Mouse (Mus musculus): ENCODE measurements at regions not wholly inside any gene's neighbourhood (a gene's known extent, or its start where the extent isn't known, plus 50 kb on each side); places are given as distances from the start of the nearest gene placed in this dataset.

DNA sequence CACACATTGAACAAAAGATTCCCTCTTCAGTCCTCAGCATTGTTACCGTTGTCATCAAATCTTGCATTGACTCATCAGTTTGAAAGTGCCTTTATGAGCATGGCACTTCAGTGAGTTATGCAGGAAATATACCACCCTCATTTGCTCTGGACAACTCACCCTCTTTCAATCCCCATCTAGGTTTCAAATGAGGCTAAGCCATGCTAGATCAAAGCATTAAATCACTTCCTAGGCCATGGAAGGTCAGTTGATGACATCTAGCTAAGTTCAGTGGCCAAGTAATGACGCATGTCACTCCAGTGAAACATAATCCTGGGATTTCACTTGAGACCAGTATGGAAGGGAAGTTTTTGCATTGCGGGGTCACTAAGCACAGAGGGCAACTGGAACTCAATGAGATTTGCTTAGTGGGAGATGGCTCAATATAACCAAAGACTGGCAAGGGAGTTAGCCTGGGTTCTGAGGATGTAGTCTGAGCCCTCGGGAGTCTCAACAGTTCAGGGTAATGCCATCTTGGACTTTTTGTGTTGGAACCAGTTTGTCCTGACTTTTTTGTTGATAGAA lies 562.0 kb upstream of the Sall1 start:
- Histone ChIP-seq H3K27me3 (ENCODE audit: control insufficient read depth, insufficient read depth, low read length) (no peaks in the 10 kb centered on the region), H3K9me3 (ENCODE audit: control insufficient read depth, low read length) (0 out of 2 replicates have a peak, but pooled peaks cover 2% of the 10 kb centered on the region), H3K4me1 (ENCODE audit: control insufficient read depth in 2 of 2, insufficient read depth in 2 of 2, low read length in 2 of 2) (no peaks in the 10 kb centered on the region), H3K27ac (replicated peaks in 1 of 2; ENCODE audit: control insufficient read depth in 1 of 2, insufficient read depth in 1 of 2, low read depth in 2 of 2, low read length in 2 of 2) (no peak overlapping the region), H3K9ac (ENCODE audit: low read length) (no peak overlapping the region), H3K36me3 (ENCODE audit: control insufficient read depth, insufficient read depth, low read length) (no peaks in the 10 kb centered on the region), H3K4me2 (ENCODE audit: low read length) (no peak overlapping the region), H3K4me3 (ENCODE audit: control insufficient read depth in 1 of 2, insufficient read depth in 1 of 2, low read depth in 1 of 2, low read length in 2 of 2) (no peak overlapping the region)
- 85% methylated on average over 4 of the region's 4 CpGs for WGBS
- no peak for ATAC-seq (ENCODE audit: insufficient number of reproducible peaks, insufficient read depth, low FRiP score, low read depth)

DNA sequence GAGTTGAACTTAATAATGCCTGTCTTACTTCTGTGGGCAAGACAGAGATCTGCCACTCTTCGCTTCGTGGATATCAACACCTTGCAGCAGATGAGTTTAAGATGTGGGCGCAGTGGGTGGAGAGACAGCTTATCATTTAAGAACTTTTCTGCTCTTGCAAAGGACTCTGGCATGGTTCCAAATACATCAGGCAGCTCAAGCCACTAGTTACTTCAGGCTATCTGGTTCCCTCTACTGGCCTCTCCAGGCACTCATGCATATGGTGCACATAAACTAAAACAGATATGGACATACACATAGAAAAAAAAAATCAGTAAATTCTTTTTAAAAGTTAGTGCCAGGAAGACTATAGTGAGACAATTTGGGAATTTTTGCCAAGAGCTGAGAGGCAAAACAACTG lies 560.5 kb upstream of the Sall1 start:
- H3K36me3 ChIP-seq (ENCODE audit: control insufficient read depth, insufficient read depth, low read length), result no peaks in the 10 kb centered on the region
- 0 out of 2 replicates have a peak, but pooled peaks cover 2% of the 10 kb centered on the region for H3K9me3 ChIP-seq (ENCODE audit: control insufficient read depth, low read length)
- 89% methylated on average over 3 of the region's 3 CpGs for WGBS
- H3K27me3 ChIP-seq (ENCODE audit: control insufficient read depth, insufficient read depth, low read length), result no peaks in the 10 kb centered on the region
- H3K9ac ChIP-seq (ENCODE audit: low read length), result no peak overlapping the region
- ATAC-seq (ENCODE audit: insufficient number of reproducible peaks, insufficient read depth, low FRiP score, low read depth), result no peak
- H3K4me2 ChIP-seq (ENCODE audit: low read length), result no peak overlapping the region
- H3K4me1 ChIP-seq (ENCODE audit: control insufficient read depth in 2 of 2, insufficient read depth in 2 of 2, low read length in 2 of 2), result no peaks in the 10 kb centered on the region
- H3K27ac ChIP-seq (replicated peaks in 1 of 2; ENCODE audit: control insufficient read depth in 1 of 2, insufficient read depth in 1 of 2, low read depth in 2 of 2, low read length in 2 of 2), result no peak overlapping the region
- no peak overlapping the region for H3K4me3 ChIP-seq (ENCODE audit: control insufficient read depth in 1 of 2, insufficient read depth in 1 of 2, low read depth in 1 of 2, low read length in 2 of 2)

DNA sequence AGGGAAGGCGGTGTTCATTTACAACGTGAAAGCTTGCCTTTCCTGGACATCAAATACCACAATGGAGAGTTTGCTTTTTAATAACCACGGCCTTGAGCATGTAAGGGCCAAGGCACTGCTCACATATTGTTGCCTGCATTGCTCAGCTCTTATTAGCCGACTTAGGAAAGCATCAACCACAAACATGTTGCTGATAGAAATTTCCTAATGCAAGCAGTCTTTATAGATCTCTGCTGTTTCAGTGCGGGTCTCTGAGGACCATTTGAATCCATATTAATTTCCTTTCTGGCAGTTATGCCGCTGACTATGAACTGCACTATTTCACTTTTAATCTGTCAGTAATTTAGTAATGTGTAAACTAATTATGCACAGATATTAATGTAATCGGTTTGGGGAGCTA lies 552.4 kb upstream of the Sall1 start:
- WGBS, result 79% methylated on average over 7 of the region's 7 CpGs
- Histone ChIP-seq H3K4me3 (ENCODE audit: control insufficient read depth in 1 of 2, insufficient read depth in 1 of 2, low read depth in 1 of 2, low read length in 2 of 2) (no peak overlapping the region), H3K9ac (ENCODE audit: low read length) (no peak overlapping the region), H3K27me3 (ENCODE audit: control insufficient read depth, insufficient read depth, low read length) (no peaks in the 10 kb centered on the region), H3K9me3 (ENCODE audit: control insufficient read depth, low read length) (no peaks in the 10 kb centered on the region), H3K27ac (replicated peaks in 1 of 2; ENCODE audit: control insufficient read depth in 1 of 2, insufficient read depth in 1 of 2, low read depth in 2 of 2, low read length in 2 of 2) (no peak overlapping the region), H3K4me2 (ENCODE audit: low read length) (no peak overlapping the region), H3K36me3 (ENCODE audit: control insufficient read depth, insufficient read depth, low read length) (no peaks in the 10 kb centered on the region), H3K4me1 (ENCODE audit: control insufficient read depth in 2 of 2, insufficient read depth in 2 of 2, low read length in 2 of 2) (no peaks in the 10 kb centered on the region)
- no peak for ATAC-seq (ENCODE audit: insufficient number of reproducible peaks, insufficient read depth, low FRiP score, low read depth)

DNA sequence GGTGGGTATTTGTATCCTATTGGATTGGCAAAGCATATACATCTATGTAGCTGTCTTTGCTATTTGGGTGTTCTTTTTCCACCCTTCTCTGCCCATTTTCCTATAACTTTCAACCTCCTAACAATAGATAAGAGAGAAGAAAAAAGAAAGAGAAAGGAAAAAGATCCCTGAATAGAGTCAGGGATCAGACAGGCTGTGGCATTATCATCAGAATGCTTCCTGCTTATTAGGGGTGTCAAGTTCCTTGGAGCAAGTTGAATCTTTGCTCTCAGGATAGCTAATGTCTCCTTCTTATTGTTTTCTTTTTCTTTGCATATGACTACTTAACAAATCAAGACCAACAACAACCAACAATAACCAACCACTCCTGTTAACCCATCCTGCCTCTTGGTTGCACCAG lies 539.1 kb upstream of the Sall1 start:
- Histone ChIP-seq H3K4me2 (ENCODE audit: low read length) (no peak overlapping the region), H3K9ac (ENCODE audit: low read length) (no peak overlapping the region), H3K9me3 (ENCODE audit: control insufficient read depth, low read length) (0 out of 2 replicates have a peak, but pooled peaks cover 3% of the 10 kb centered on the region), H3K36me3 (ENCODE audit: control insufficient read depth, insufficient read depth, low read length) (no peaks in the 10 kb centered on the region), H3K4me3 (ENCODE audit: control insufficient read depth in 1 of 2, insufficient read depth in 1 of 2, low read depth in 1 of 2, low read length in 2 of 2) (no peak overlapping the region), H3K4me1 (ENCODE audit: control insufficient read depth in 2 of 2, insufficient read depth in 2 of 2, low read length in 2 of 2) (no peaks in the 10 kb centered on the region), H3K27me3 (ENCODE audit: control insufficient read depth, insufficient read depth, low read length) (peaks cover 5% of the 10 kb centered on the region; the same call in 1 of the 2 replicates), H3K27ac (replicated peaks in 1 of 2; ENCODE audit: control insufficient read depth in 1 of 2, insufficient read depth in 1 of 2, low read depth in 2 of 2, low read length in 2 of 2) (no peak overlapping the region)
- ATAC-seq (ENCODE audit: insufficient number of reproducible peaks, insufficient read depth, low FRiP score, low read depth), result no peak

DNA sequence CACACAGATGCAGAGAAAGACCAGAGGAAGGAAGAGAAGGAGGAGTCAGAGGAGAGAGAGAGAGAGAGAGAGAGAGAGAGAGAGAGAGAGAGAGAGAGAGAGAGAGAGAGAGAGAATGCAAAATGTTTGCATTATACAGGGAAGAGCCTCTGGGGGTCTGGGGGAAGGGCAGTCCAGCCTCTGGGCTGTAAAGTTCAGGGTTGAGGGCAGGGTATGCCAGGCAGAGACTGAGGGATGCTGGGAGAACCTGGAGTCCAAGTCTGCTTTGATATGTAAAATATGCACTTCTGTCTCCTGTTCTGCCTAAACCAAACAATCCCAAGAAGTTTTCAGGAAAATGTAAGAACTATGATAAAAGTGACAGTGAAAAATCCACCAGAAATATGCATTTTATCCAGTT lies 538.6 kb upstream of the Sall1 start:
- H3K4me3 ChIP-seq (ENCODE audit: control insufficient read depth in 1 of 2, insufficient read depth in 1 of 2, low read depth in 1 of 2, low read length in 2 of 2), result no peak overlapping the region
- H3K4me1 ChIP-seq (ENCODE audit: control insufficient read depth in 2 of 2, insufficient read depth in 2 of 2, low read length in 2 of 2), result no peaks in the 10 kb centered on the region
- no peak overlapping the region for H3K27ac ChIP-seq (replicated peaks in 1 of 2; ENCODE audit: control insufficient read depth in 1 of 2, insufficient read depth in 1 of 2, low read depth in 2 of 2, low read length in 2 of 2)
- no peak overlapping the region for H3K4me2 ChIP-seq (ENCODE audit: low read length)
- H3K36me3 ChIP-seq (ENCODE audit: control insufficient read depth, insufficient read depth, low read length), result no peaks in the 10 kb centered on the region
- ATAC-seq (ENCODE audit: insufficient number of reproducible peaks, insufficient read depth, low FRiP score, low read depth), result no peak
- 0 out of 2 replicates have a peak, but pooled peaks cover 3% of the 10 kb centered on the region for H3K9me3 ChIP-seq (ENCODE audit: control insufficient read depth, low read length)
- H3K9ac ChIP-seq (ENCODE audit: low read length), result no peak overlapping the region
- peaks cover 5% of the 10 kb centered on the region; the same call in 1 of the 2 replicates for H3K27me3 ChIP-seq (ENCODE audit: control insufficient read depth, insufficient read depth, low read length)

DNA sequence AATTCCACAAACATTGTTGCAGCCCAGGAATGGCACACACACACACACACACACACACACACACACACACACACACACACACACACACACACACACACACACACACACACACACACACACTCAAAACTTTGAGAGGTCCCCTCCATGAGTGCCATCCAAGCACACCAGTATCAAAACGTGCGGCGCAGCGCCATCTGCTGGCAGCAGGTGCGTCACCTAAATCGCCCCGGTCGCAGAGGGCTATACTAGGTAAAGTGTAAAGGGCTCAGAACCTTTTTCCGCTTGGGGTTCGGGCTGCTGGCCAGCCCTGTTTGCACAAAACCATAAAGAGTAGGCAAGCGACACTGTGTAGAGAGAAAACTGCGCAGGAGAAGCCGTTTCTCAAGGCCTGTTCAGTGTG lies 527.9 kb upstream of the Sall1 start:
- Histone ChIP-seq H3K4me3 (ENCODE audit: control insufficient read depth in 1 of 2, insufficient read depth in 1 of 2, low read depth in 1 of 2, low read length in 2 of 2) (no peak overlapping the region), H3K4me1 (ENCODE audit: control insufficient read depth in 2 of 2, insufficient read depth in 2 of 2, low read length in 2 of 2) (no peaks in the 10 kb centered on the region; a peak in 1 of 4 replicates), H3K4me2 (ENCODE audit: low read length) (no peak overlapping the region), H3K36me3 (ENCODE audit: control insufficient read depth, insufficient read depth, low read length) (no peaks in the 10 kb centered on the region), H3K27ac (replicated peaks in 1 of 2; ENCODE audit: control insufficient read depth in 1 of 2, insufficient read depth in 1 of 2, low read depth in 2 of 2, low read length in 2 of 2) (no peak overlapping the region), H3K27me3 (ENCODE audit: control insufficient read depth, insufficient read depth, low read length) (peaks cover 50% of the 10 kb centered on the region), H3K9me3 (ENCODE audit: control insufficient read depth, low read length) (no peaks in the 10 kb centered on the region), H3K9ac (ENCODE audit: low read length) (no peak overlapping the region)
- no peak for ATAC-seq (ENCODE audit: insufficient number of reproducible peaks, insufficient read depth, low FRiP score, low read depth)
- 3% methylated on average over 13 of the region's 13 CpGs for WGBS

DNA sequence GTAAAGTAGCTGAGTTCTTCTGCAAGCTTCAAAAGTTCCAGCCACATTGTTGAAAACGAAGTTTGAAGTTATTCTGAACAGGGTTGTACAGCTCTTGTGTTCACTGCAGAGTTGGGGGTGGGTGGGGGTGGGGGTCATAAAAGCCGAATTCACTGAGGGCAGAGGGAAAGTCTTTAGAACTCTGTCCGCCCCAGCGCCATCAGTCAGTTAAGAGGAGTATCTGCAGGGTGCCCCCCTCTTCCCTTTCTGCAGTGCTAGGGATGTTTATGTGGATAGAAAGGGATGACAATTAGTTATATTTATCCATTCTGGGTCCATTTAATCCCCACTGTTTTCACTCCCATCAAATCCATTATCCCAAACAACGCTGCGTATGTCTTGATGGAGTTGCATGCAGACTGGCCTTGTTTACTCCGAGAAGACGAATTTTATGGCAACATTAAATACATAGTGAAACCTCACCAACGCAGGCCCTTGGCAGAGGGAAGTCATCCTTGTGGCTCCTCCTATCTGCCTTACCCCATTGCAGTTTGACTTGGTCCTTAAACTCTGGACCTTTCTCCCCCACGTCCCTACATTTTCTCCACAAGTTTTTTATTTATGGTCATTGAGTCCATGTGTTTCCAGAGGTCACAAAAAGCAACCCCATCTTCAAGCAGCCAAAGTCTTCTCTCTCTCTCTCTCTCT lies 526.8 kb upstream of the Sall1 start:
- 64% methylated on average over 10 of the region's 10 CpGs for WGBS
- H3K27ac ChIP-seq (replicated peaks in 1 of 2; ENCODE audit: control insufficient read depth in 1 of 2, insufficient read depth in 1 of 2, low read depth in 2 of 2, low read length in 2 of 2), result no peak overlapping the region
- no peak overlapping the region for H3K4me2 ChIP-seq (ENCODE audit: low read length)
- no peak overlapping the region for H3K4me3 ChIP-seq (ENCODE audit: control insufficient read depth in 1 of 2, insufficient read depth in 1 of 2, low read depth in 1 of 2, low read length in 2 of 2)
- peaks cover 48% of the 10 kb centered on the region for H3K27me3 ChIP-seq (ENCODE audit: control insufficient read depth, insufficient read depth, low read length)
- no peak overlapping the region for H3K9ac ChIP-seq (ENCODE audit: low read length)
- H3K36me3 ChIP-seq (ENCODE audit: control insufficient read depth, insufficient read depth, low read length), result no peaks in the 10 kb centered on the region
- no peaks in the 10 kb centered on the region; a peak in 1 of 4 replicates for H3K4me1 ChIP-seq (ENCODE audit: control insufficient read depth in 2 of 2, insufficient read depth in 2 of 2, low read length in 2 of 2)
- H3K9me3 ChIP-seq (ENCODE audit: control insufficient read depth, low read length), result no peaks in the 10 kb centered on the region
- no peak for ATAC-seq (ENCODE audit: insufficient number of reproducible peaks, insufficient read depth, low FRiP score, low read depth)

DNA sequence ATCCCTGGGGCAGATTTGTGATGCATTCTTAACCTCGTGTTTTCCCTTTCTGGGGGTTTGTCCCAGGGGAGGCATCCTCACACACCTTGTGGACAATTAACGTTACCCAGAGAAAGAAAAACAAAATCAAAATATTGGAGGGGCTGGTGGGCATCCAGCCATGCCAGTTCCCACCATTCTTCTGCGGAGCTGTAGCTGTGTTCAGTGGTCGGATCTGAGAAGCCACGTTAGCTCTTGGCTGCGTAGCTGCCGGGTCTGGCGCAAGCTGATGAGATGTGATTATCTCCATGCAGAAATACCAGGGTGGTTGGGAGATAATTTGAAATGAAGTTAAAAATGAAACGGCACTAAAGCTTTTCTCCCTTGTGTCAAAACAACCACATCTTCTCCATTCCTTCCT lies 525.4 kb upstream of the Sall1 start:
- no peak overlapping the region for H3K4me3 ChIP-seq (ENCODE audit: control insufficient read depth in 1 of 2, insufficient read depth in 1 of 2, low read depth in 1 of 2, low read length in 2 of 2)
- H3K27me3 ChIP-seq (ENCODE audit: control insufficient read depth, insufficient read depth, low read length), result peaks cover 37% of the 10 kb centered on the region
- peak overlapping the region; percentile 49 for H3K4me2 ChIP-seq (ENCODE audit: low read length)
- H3K9me3 ChIP-seq (ENCODE audit: control insufficient read depth, low read length), result no peaks in the 10 kb centered on the region
- H3K36me3 ChIP-seq (ENCODE audit: control insufficient read depth, insufficient read depth, low read length), result no peaks in the 10 kb centered on the region
- H3K9ac ChIP-seq (ENCODE audit: low read length), result no peak overlapping the region
- ATAC-seq (ENCODE audit: insufficient number of reproducible peaks, insufficient read depth, low FRiP score, low read depth), result no peak
- WGBS, result 43% methylated on average over 9 of the region's 9 CpGs
- H3K4me1 ChIP-seq (ENCODE audit: control insufficient read depth in 2 of 2, insufficient read depth in 2 of 2, low read length in 2 of 2), result no peaks in the 10 kb centered on the region; a peak in 1 of 4 replicates
- no peak overlapping the region for H3K27ac ChIP-seq (replicated peaks in 1 of 2; ENCODE audit: control insufficient read depth in 1 of 2, insufficient read depth in 1 of 2, low read depth in 2 of 2, low read length in 2 of 2)
